Mouse (Mus musculus) olfactory bulb, adult 2 months (tissue): ENCODE measurements around the gene Sh3d21. TPM values are rescaled to one million over a fixed set of nuclear protein-coding genes. Genes with fewer than 3 reads are reported as not detected.
"Not testable (repeated sequence)": the region's sequence is repeated elsewhere in the genome, so short reads cannot be mapped to it uniquely, and the experiment has no call there.

ENCODE experiments used
- H3K27ac ChIP-seq: fragments of 200-500 bp; 2 replicates; pipeline ENCODE4 v1.5.1; 2012; ENCODE audit warnings: low read depth, low read length; ENCODE audit not compliant: insufficient read depth
- H3K4me1 ChIP-seq: fragments of 200-500 bp; 2 replicates; pipeline ENCODE4 v1.6.1; 2012; ENCODE audit warnings: low read length; ENCODE audit not compliant: control insufficient read depth, insufficient read depth
- H3K4me3 ChIP-seq: fragments of 200-500 bp; 2 replicates; pipeline ENCODE4 v1.5.1; 2012; ENCODE audit warnings: mild to moderate bottlenecking, low read depth, low read length, moderate library complexity; ENCODE audit not compliant: insufficient read depth
- CTCF ChIP-seq: fragments of 200-500 bp; IDR thresholded peaks from 2 replicates; pipeline ENCODE4 v1.5.1; 2012; ENCODE audit warnings: low read depth, mild to moderate bottlenecking, low read length, moderate library complexity; ENCODE audit not compliant: insufficient read depth
- POLR2A ChIP-seq: fragments of 200-500 bp; IDR thresholded peaks from 2 replicates; pipeline ENCODE4 v1.6.1; 2012; ENCODE audit warnings: mild to moderate bottlenecking, low read depth, low read length, moderate library complexity; ENCODE audit not compliant: insufficient read depth
- WGBS: fragments of 180-500 bp; shearing (Covaris S2); methylation state at CpG from one replicate; pipeline ENCODE4 v1.1.7; 2018; 5-methylcytosine and 5-hydroxymethylcytosine counted together
- polyA plus RNA-seq: library from polyadenylated mRNA; stranded (reverse); fragments of >200 nt; gene quantifications from 2 replicates; pipeline ENCODE4 v1.2.4, GENCODE M21; 2012; ENCODE audit warnings: low replicate concordance; ENCODE audit not compliant: missing spikeins, insufficient read depth, insufficient read length

Gene Sh3d21
- polyA plus RNA-seq, 1 experiment = not detected

GRCm38 (mm10) chr4:126173800-126174199 lies 10.5 kb upstream of the Sh3d21 start:
- Histone ChIP-seq H3K4me3 (no peak overlapping the region), H3K4me1 (peaks cover 5% of the 10 kb centered on the region), H3K27ac (no peak overlapping the region)
- TF ChIP-seq POLR2A (no peak), CTCF (no peak)
- WGBS = 77% methylated on average over 5 of the region's 5 CpGs

DNA sequence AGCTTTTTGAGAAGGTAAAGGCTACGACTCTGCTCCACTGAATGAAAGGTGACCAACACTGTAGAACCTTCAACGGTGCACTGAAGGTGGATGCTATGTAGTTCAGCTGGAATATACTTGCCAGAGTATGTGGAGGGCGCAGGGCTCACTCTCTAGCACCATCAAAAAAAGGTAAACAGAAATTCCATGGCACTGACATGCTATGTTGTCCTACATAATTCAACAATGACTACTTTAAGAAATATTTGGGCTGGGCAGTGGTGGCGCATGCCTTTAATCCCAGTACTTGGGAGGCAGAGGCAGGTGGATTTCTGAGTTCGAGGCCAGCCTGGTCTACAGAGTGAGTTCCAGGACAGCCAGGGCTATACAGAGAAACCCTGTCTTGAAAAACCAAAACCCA lies 7.4 kb upstream of the Sh3d21 start:
- not testable (repeated sequence) for H3K4me3 ChIP-seq, H3K4me1 ChIP-seq, H3K27ac ChIP-seq
- WGBS = 94% methylated on average over 5 of the region's 5 CpGs

- TF ChIP-seq POLR2A (no peak), CTCF (no peak)
- 73% methylated on average over 6 of the region's 6 CpGs for WGBS
- no peak overlapping the region for H3K4me3 ChIP-seq
- H3K27ac ChIP-seq = no peak overlapping the region
- H3K4me1 ChIP-seq = peaks cover 5% of the 10 kb centered on the region
Observed at GRCm38 (mm10) chr4:126168851-126169250, 5.6 kb upstream of the Sh3d21 start.

DNA sequence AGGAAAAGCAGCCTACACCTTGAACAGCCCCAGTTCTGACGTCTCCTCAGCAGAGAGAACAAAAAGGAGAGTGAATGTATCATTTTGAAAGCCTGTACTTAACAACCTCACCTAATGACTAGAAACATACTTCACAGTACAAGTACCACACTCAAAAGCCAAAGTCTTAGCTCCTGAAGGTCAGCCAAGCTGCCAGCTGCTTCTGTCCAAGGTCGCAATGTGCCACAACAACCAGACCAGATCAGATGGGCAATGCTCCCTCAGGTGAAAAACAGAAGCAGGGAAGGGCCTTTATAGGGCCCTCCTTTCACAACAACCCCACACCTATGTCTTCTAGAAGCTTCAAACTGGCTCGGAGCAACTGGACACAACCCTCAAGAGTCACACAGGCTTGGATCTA lies 2.8 kb upstream of the Sh3d21 start:
- H3K4me1 ChIP-seq = peaks cover 13% of the 10 kb centered on the region
- H3K27ac ChIP-seq = no peak overlapping the region
- no peak overlapping the region for H3K4me3 ChIP-seq
- WGBS = 66% methylated on average over 3 of the region's 3 CpGs
- TF ChIP-seq CTCF = no peak
- no peak for TF ChIP-seq POLR2A

DNA sequence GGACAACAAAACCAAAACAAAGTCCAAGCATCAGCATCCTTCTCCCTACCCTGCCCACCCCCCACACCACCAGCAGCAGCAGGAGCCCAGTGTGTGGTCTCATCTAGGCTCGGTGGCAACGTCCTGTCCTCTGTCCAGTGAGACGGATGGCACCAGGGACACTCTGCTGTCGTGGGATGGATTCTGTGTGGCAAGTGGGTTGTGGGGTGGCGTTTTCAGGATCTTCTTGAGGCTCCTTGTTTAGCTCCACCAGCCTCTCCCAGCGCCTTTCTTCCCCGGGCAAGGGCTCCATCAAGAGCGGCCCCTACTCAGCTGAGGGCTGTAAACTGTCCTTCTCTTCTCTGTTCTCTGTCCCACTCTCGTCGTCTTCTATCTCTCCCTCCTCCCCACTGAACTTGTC lies 1.8 kb upstream of the Sh3d21 start:
- H3K27ac ChIP-seq, H3K4me3 ChIP-seq: not testable (repeated sequence)
- peaks cover 13% of the 10 kb centered on the region for H3K4me1 ChIP-seq
- 67% methylated on average over 8 of the region's 10 CpGs for WGBS

GRCm38 (mm10) chr4:126163685-126164084 lies 394 bp upstream of the Sh3d21 start:
- WGBS = 76% methylated on average over 4 of the region's 4 CpGs
- Histone ChIP-seq H3K4me3 (no peak overlapping the region), H3K4me1 (peaks cover 8% of the 10 kb centered on the region), H3K27ac (no peak overlapping the region)
- no peak for TF ChIP-seq CTCF
- TF ChIP-seq POLR2A = no peak

- WGBS = under 1% methylated on average over 44 of the region's 44 CpGs
- Histone ChIP-seq H3K4me1 (peaks cover 8% of the 10 kb centered on the region), H3K4me3 (peak overlapping the region; percentile 54), H3K27ac (no peak overlapping the region)
- no peak for TF ChIP-seq CTCF
- TF ChIP-seq POLR2A = 0 out of 2 replicates have a peak, but pooled peaks have one; percentile 17
Observed at GRCm38 (mm10) chr4:126162544-126163066, 686 bp downstream of the Sh3d21 start.

DNA sequence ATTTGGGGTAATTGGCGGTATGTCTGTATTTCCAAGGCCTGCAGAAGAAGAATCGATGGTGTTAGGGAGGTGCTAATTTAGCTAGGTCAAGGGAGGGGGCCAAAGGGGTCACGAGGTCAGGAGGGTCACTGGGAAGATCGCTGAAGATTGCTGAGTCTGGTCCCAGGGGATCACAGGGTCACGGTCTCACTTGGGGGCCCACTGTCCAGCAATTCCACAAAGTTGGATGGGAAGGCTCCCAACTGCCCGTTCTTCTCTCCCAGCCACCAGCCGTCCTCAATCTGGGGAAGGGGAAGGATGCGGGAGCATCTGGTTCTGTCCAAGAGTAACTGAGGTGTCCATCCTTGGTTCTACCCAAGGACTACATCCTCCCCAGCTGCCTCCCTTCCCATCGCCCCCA lies 1.3 kb downstream of the Sh3d21 start:
- WGBS = 74% methylated on average over 9 of the region's 9 CpGs
- TF ChIP-seq CTCF (no peak), POLR2A (no peak)
- no peak overlapping the region for H3K4me3 ChIP-seq
- peaks cover 8% of the 10 kb centered on the region for H3K4me1 ChIP-seq
- no peak overlapping the region for H3K27ac ChIP-seq

DNA sequence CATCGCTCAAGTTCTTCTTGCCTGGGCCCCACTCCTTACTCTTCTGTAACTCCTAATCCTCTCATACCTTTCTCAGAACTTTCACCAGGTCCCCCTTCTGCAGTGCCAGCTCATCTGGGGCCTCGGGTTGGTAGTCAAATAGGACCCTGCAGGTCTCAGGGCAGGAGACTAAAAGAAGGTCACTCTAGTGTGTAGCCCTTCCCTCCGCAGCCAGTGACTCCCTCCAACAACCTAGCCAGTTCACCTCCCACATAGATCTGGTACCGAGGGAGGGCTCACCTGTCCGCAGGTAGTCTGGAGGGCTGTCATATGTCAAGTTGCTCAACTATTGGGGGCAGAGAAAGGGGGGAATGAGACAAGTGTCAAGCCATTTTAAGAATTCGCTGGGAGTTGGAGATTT lies 1.8 kb downstream of the Sh3d21 start:
- WGBS = 92% methylated on average over 6 of the region's 6 CpGs
- H3K4me3 ChIP-seq = no peak overlapping the region
- peaks cover 8% of the 10 kb centered on the region for H3K4me1 ChIP-seq

GRCm38 (mm10) chr4:126160981-126161380 lies 2.3 kb downstream of the Sh3d21 start:
- H3K4me1 ChIP-seq = peaks cover 8% of the 10 kb centered on the region
- 92% methylated on average over 8 of the region's 8 CpGs for WGBS
- H3K4me3 ChIP-seq = no peak overlapping the region
- H3K27ac ChIP-seq = no peak overlapping the region
- TF ChIP-seq POLR2A (no peak), CTCF (no peak)

More for the DNA sequence above, 1.8 kb downstream of the Sh3d21 start:
- no peak overlapping the region for H3K27ac ChIP-seq
- TF ChIP-seq CTCF (no peak), POLR2A (no peak)
